Mouse (Mus musculus) ovary, postnatal 36 days (tissue): ENCODE measurements at regions not wholly inside any gene's neighbourhood (a gene's known extent, or its start where the extent isn't known, plus 50 kb on each side); places are given as distances from the start of the nearest gene placed in this dataset.

Experiments used
- DNase-seq: peaks from one replicate; pipeline ENCODE4 v3.0.0; 2022; ENCODE audit warnings: low spot score, mixed read lengths

DNA sequence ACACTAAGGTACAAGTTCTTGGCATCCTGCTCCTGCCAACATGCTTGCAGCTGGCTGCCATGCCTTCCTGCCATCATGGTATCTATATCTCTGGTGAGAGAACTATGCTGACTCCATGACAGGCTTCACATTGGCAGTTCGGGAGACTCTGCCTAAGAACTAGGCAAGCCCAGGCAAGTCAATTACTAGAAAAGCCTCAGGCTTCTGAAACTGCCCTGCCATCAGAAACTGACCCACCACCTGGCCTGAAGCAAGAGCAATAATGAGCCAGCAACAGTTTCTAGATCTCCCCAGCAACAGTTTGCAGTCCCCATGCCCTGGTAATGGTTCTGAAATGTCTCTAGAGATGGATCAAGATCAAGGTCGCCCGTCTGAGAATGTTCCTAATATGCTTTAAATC lies 280.8 kb downstream of the Rnf152 start:
- no peak for DNase-seq

- DNase-seq: no peak
Measured at GRCm38 (mm10) chr1:105074326-105074725, 282.2 kb downstream of the Rnf152 start.

DNA sequence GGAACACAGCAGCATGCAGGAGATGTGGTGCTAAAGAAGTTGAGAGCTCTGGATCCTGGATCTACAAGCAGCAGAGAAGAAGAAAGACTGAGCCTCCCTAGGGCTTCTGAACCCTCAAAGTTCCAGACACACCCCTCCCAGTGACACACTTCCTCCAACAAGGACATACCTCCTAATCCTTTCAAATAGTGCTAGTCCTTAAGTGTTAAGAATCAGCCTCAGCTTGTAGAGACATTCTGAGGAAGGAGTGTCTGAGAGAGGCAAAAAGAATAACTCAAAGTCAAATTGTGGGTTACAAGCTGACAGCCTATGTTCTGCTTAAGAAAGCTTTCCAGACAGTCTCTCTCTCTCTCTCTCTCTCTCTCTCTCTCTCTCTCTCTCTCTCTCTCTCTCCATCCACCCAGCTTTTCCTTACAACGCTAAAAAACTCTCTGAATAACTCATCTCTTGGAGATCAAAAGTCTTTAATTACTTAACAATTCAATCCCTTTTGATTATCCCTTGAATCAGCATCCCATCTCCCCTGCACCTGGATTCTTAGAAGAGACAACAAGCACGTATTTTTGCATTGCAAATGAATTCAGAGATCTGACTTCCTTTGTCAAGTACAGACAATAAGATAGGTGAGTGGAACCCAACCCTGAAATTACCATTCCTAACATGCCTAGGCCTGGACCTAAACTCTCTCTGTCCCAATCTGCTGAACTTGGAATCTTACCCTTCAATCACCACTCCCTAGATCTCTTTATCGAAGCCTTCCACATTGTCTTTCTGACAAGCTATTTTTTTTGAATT lies 285.7 kb downstream of the Rnf152 start:
- DNase-seq: no peak

GRCm38 (mm10) chr1:105067902-105068301 lies 288.6 kb downstream of the Rnf152 start:
- no peak for DNase-seq

- DNase-seq: no peak
Measured at GRCm38 (mm10) chr1:105067049-105067795, 289.3 kb downstream of the Rnf152 start.

GRCm38 (mm10) chr1:105050584-105051363 lies 282.4 kb downstream of the Cdh20 start:
- DNase-seq: no peak
